Mouse (Mus musculus) retina, embryonic 14.5 days (tissue): ENCODE results near the gene Trmo.
A peak's percentile ranks its signal among the peaks of the same experiment; 100 is the strongest.

ENCODE experiments used
- DNase-seq: peaks from one replicate; pipeline ENCODE4 v3.0.0-alpha.2; 2015; ENCODE audit warnings: low spot score

Trmo gene

DNA sequence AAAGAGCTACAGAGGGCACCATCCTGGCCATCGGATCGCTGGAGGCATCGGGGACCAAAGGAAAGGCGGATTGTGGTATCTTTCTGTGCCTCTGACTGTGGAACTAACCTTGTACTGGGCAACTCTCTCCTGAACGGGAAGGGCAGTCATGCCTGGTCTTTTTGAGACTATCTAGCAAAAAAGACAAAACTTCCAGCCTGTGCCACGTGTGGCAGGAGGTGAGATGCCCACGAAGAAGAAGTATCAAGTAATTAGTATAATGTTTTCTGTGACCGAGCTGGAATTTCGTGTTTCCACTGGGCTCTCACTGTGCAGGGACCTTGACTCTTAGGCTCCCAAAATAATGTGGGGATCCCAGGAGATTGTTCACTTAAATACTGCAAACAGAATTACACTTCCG lies 50.2 kb downstream of the Trmo start:
- no peak for DNase-seq

DNA sequence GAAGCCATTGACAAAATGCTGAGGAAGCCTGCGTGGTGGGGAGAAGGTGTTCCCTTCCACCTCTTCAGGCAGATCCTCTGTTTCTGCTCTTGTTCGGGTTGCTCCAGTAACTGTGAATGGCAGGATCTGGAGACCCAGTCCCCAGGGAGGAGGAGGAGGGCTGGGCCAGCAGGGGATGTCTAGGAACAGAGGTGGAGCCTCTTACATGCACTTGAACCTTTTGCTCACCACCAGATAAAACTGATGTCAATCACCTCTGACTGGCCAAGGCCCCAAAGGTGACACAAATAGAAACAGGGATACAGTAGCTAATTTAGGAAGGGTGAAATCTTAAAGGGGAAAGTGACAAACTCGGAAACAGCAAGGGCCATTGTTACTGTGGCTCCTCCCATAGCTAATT lies 51.2 kb downstream of the Trmo start:
- no peak for DNase-seq

DNA sequence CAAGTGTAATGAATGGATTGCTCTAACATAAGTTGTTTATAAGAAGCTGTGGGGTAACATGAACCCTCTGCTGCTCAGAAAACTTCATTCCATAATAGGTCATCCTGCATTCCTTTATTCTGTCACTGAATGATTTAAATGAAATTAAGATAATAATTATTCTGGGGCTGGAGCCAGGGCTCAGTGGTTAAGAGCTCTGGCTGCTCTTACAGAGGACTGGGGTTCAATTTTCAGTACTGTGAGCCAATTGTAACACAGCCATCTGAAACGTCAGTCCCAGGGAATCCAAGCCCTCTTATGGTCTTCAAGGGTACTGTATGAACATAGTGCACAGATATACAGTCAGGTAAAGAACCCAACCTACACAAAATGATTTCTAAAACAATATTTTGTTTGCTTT lies 53.4 kb downstream of the Trmo start:
- no peak for DNase-seq

GRCm38 (mm10) chr4:46328906-46329305 lies 60.3 kb downstream of the Trmo start:
- peak; percentile 48 for DNase-seq
